Mouse (Mus musculus): Measurements from ENCODE around the gene Rundc3b.

Gene Rundc3b

DNA sequence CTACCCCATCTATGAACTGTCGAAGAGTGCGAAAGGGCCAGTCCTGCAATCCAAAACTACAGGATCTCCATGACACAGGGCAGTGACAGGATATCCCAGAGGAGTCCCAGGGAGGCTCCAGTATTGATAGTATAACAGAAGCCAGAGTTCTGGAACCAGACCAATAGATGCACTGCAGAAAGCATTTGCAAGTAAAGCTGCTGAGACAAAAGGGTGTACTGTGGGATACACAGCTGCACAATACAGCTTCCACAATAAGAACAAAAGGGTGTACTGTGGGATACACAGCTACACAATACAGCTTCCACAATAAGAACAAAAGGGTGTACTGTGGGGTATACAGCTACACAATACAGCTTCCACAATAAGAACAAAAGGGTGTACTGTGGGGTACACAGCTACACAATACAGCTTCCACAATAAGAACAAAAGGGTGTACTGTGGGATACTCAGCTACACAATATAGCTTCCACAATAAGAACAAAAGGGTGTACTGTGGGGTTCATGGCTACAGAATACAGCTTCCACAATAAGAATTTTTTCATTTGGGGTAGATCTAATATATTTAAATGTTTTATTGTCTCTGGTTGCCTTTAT lies 134.0 kb downstream of the Rundc3b start:
- DNase-seq (ENCODE audit: low spot score), result no peak

DNA sequence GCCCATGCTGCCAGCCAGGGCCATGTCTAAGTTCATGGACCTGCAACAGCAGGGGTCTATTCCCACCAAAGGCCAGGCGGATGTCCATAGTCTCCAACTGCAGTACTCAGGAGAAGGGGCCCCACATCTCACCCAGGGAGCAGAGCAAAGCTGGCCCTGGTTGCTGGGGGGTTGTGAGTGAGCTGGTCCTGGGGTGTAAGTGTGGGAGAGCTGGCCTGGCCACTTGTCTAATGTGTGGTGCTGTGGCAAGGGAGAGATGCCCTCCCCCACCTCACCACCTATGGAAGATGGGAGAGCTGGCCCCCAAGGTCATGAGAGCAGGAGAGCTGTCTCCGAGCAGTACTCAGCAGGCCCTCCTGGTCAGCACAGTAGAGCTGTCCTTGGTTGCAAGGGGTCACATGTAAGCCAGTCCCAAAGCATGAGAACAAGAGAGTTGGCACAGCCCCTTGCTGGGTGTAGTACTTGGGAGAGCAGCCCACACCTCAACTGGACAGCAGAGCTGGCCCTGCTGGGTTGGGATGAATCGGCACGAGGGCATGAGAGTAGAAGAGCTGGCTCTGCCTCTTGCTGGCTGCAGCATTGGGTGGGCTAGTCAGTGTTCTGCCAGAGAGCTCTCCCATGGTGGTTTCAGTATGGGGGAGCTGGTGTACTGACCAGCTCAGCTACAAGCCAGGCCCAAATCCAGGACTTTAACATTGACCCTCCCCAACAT lies 134.6 kb downstream of the Rundc3b start:
- DNase-seq (ENCODE audit: low spot score), result no peak

DNA sequence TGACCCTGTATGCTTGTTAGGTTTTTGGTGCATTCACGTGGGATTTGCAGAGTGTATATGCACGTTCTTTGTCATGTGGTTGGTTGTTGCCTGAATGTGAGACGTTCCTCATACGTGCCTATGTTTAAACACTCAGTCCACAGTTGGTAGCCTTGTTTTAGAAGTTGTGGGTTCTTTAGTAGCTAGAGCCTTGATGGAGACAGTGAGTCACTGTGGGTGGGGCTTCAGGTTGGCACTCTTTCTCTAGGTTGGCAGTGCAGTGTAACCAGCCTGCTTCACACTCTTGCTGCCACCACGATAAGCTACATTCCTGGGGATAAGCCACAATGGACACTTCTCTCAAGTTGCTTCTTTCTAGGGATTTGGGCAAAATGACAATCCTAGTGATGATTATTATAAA lies 166.2 kb downstream of the Rundc3b start:
- DNase-seq (ENCODE audit: low spot score), result no peak

DNA sequence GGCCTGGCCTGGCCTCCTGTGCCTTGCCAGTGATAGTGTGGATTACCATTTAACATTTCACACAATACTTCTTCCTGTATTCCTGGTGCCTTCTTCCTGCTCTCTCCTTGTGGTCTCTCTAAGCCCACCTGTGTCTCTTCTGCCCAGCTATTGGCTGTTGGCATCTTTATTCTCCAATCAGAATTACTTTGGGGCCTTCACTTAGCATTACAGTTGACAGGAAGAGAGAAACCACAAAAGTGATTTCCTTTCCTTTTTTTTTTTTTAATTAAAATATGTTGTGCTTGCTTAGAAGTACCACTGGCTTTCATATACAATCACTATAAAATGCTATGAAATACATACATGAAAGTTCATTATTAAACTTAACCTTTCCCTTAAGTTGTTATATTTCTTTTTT lies 167.2 kb downstream of the Rundc3b start:
- DNase-seq (ENCODE audit: low spot score), result no peak
